Mouse (Mus musculus) leukemia stem cell, adult 10-12 weeks (primary cell): ENCODE data around the gene Cfap36. TPM values are rescaled to one million over a fixed set of nuclear protein-coding genes. Genes with fewer than 3 reads are reported as not detected.

Source experiments
- polyA plus RNA-seq: library from polyadenylated mRNA; stranded (reverse); fragments of >175 nt; gene quantifications from 2 replicates; pipeline ENCODE4 v1.2.3, GENCODE M21; 2012; ENCODE audit warnings: low replicate concordance

The Cfap36 gene
- 15.0 and 23.6 TPM in 2 replicates for polyA plus RNA-seq

GRCm38 (mm10) chr11:29246883-29247650, at the start of gene Cfap36:
Gene Cfap36, minus strand, starts transcription at chr11:29247409.

GRCm38 (mm10) chr11:29172563-29173124, 74.6 kb downstream of the Cfap36 start, which contains the start of gene Ppp4r3b:
Gene Ppp4r3b, plus strand, starts transcription at chr11:29172890.

Other genes starting within 250 kb of the Cfap36 start
- 166 and 309 TPM in 2 replicates for gene Pnpt1, start 116.7 kb downstream of the Cfap36 start, polyA plus RNA-seq
- 26.2 and 33.2 TPM in 2 replicates for gene Ppp4r3b, start 74.5 kb downstream of the Cfap36 start, polyA plus RNA-seq
- 27.0 and 28.8 TPM in 2 replicates for gene Ccdc88a, start 126.2 kb upstream of the Cfap36 start, polyA plus RNA-seq